Mouse (Mus musculus) heart, embryonic 14.5 days (tissue): ENCODE measurements around the gene Dpp8. TPM values are rescaled to one million over a fixed set of nuclear protein-coding genes. Genes with fewer than 3 reads are reported as not detected.

Experiments
- ATAC-seq: fragments of 200-750 bp; cut with Nextera tagmentation; 2 replicates; pipeline ENCODE4 v1.8.0; 2017; ENCODE audit warnings: low read depth, moderate TSS enrichment; ENCODE audit not compliant: insufficient number of reproducible peaks, insufficient read depth, low FRiP score
- H3K27ac ChIP-seq, 2 experiments: fragments of 200-500 bp in 1 of 2; fragments of 300-500 bp in 1 of 2; sonication (generic) in 1 of 2; replicated peaks in 1 of 2; 2 replicates each; pipeline ENCODE4 v1.5.1; 2012 to 2014; ENCODE audit warnings: low read depth in 2 of 2, low read length in 2 of 2, control low read depth in 1 of 2, mild to moderate bottlenecking in 1 of 2, mixed read lengths in 1 of 2; ENCODE audit not compliant: control insufficient read depth in 1 of 2, insufficient read depth in 1 of 2
- H3K27me3 ChIP-seq: fragments of 300-500 bp; sonication (generic); 2 replicates; pipeline ENCODE4 v1.6.1; 2014; ENCODE audit warnings: mild to moderate bottlenecking, low read length, control low read depth; ENCODE audit not compliant: control insufficient read depth, insufficient read depth
- H3K36me3 ChIP-seq: fragments of 300-500 bp; sonication (generic); 2 replicates; pipeline ENCODE4 v1.6.1; 2014; ENCODE audit warnings: mild to moderate bottlenecking, control low read depth, low read length, mixed read lengths; ENCODE audit not compliant: control insufficient read depth, insufficient read depth
- H3K4me1 ChIP-seq, 2 experiments: fragments of 200-500 bp in 1 of 2; fragments of 300-500 bp in 1 of 2; sonication (generic) in 1 of 2; 2 replicates each; pipeline ENCODE4 v1.6.1; 2012 to 2014; ENCODE audit warnings: low read length in 2 of 2, control low read depth in 1 of 2, mixed read lengths in 1 of 2; ENCODE audit not compliant: control insufficient read depth in 2 of 2, insufficient read depth in 2 of 2
- H3K4me2 ChIP-seq: fragments of 300-500 bp; sonication (generic); 2 replicates; pipeline ENCODE4 v1.6.1; 2014; ENCODE audit warnings: mild to moderate bottlenecking, low read length
- H3K4me3 ChIP-seq, 2 experiments: fragments of 200-500 bp in 1 of 2; fragments of 300-500 bp in 1 of 2; sonication (generic) in 1 of 2; 2 replicates each; pipeline ENCODE4 v1.5.1; 2012 to 2014; ENCODE audit warnings: low read length in 2 of 2, mild to moderate bottlenecking in 2 of 2, control low read depth in 1 of 2, low read depth in 1 of 2, moderate library complexity in 1 of 2; ENCODE audit not compliant: control insufficient read depth in 1 of 2, insufficient read depth in 1 of 2
- H3K9ac ChIP-seq: fragments of 300-500 bp; sonication (generic); 2 replicates; pipeline ENCODE4 v1.6.1; 2014; ENCODE audit warnings: mild to moderate bottlenecking, low read length
- H3K9me3 ChIP-seq: fragments of 300-500 bp; sonication (generic); 2 replicates; pipeline ENCODE4 v1.6.1; 2016; ENCODE audit warnings: low read length, control low read depth; ENCODE audit not compliant: control insufficient read depth
- WGBS: fragments of 180-500 bp; shearing (Covaris S2); extraction: QIAGEN DNeasy Blood & Tissue Kit; methylation state at CpG from one replicate; pipeline ENCODE4 v1.1.7; 2014; 5-methylcytosine and 5-hydroxymethylcytosine counted together
- polyA plus RNA-seq: library from polyadenylated mRNA; unstranded; fragments of >200 nt; fragmentation: Nextera tagmentation; extraction: Ambion mirVana; gene quantifications from 2 replicates; pipeline ENCODE4 v1.2.1, GENCODE M21; 2014

Dpp8 gene
- polyA plus RNA-seq, 1 experiment from 2014 or later = 27.9 TPM

DNA sequence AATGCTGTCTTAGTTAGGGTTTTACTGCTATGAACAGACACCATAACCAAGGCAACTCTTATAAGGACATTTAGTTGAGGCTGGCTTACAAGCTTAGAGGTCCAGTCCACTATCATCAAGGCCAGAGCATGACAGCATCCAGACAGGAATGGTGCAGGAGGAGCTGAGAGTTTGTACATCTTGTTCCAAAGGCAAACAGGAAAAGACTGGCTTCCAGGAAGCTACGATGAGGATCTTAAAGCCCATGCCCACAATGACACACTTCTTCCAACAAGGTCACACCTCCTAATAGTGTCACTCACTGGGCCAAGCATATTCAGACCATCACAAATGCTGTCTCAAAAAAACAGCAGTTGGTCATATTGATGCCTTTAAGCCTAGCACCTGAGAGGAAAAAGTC, 14.8 kb downstream of the Dpp8 start:
- Histone ChIP-seq H3K4me1 (no peaks in the 10 kb centered on the region), H3K4me3 (no peak overlapping the region), H3K27ac (no peak overlapping the region), H3K27me3 (no peaks in the 10 kb centered on the region), H3K36me3 (peaks cover 95% of the 10 kb centered on the region), H3K4me2 (no peak overlapping the region), H3K9me3 (no peaks in the 10 kb centered on the region), H3K9ac (no peak overlapping the region)
- ATAC-seq = no peak
- 81% methylated on average over 1 of the region's 1 CpGs for WGBS

DNA sequence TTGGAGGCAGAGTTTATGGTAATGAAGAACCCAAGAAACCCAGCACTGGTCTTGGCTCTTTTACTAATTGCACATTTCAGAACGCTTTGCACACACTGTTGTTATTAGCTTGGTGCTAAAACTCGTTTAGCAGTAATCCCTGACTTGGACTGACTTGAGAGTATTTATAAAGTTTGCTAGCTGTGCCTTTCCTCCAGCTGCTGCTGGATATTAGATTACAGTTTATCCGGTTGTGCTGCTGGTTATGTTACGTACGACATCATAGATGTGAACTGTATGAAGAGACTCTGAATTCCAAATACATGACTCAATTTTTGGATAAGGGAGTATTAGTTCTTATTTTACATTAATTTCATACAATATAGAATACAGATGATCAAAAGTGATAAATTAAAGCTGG, 17.2 kb downstream of the Dpp8 start:
- no peak overlapping the region for H3K4me2 ChIP-seq
- WGBS = 90% methylated on average over 5 of the region's 5 CpGs
- H3K27ac ChIP-seq = no peak overlapping the region
- H3K4me3 ChIP-seq = no peak overlapping the region
- no peaks in the 10 kb centered on the region for H3K27me3 ChIP-seq
- no peaks in the 10 kb centered on the region for H3K9me3 ChIP-seq
- no peak for ATAC-seq
- H3K36me3 ChIP-seq = peaks cover 95% of the 10 kb centered on the region
- no peak overlapping the region for H3K9ac ChIP-seq
- H3K4me1 ChIP-seq = no peaks in the 10 kb centered on the region

DNA sequence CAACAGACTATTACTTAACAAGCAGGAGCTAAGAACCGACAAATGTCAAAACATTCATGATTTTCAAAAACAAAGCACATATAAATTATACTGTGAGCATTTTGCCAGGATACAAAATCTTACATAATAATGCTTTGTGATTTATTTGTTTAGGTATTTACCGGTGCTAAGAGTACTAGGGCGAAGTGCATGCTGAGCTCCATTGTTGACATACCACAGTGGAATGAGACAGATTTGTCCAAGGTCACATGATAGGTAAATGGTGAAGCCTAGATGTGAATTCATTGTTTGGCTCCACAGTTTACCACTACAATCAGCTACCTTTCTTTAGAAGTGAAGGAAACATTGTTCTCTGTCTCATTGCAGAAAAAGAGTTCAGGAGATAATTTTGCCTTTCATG, 18.8 kb downstream of the Dpp8 start:
- no peaks in the 10 kb centered on the region for H3K27me3 ChIP-seq
- no peaks in the 10 kb centered on the region for H3K4me1 ChIP-seq
- no peaks in the 10 kb centered on the region for H3K9me3 ChIP-seq
- no peak overlapping the region for H3K9ac ChIP-seq
- H3K4me3 ChIP-seq = no peak overlapping the region
- H3K27ac ChIP-seq = no peak overlapping the region
- 93% methylated on average over 3 of the region's 3 CpGs for WGBS
- no peak overlapping the region for H3K4me2 ChIP-seq
- H3K36me3 ChIP-seq = peaks cover 95% of the 10 kb centered on the region
- ATAC-seq = no peak

- Histone ChIP-seq H3K4me1 (no peaks in the 10 kb centered on the region), H3K4me3 (no peak overlapping the region), H3K4me2 (no peak overlapping the region), H3K27me3 (no peaks in the 10 kb centered on the region), H3K9ac (no peak overlapping the region), H3K27ac (no peak overlapping the region), H3K36me3 (peaks cover 94% of the 10 kb centered on the region), H3K9me3 (no peaks in the 10 kb centered on the region)
- no peak for ATAC-seq
- WGBS = 88% methylated on average over 7 of the region's 7 CpGs
These were observed 32.0 kb downstream of the Dpp8 start for GRCm38 (mm10) chr9:65064251-65064650.

- peaks cover 94% of the 10 kb centered on the region for H3K36me3 ChIP-seq
- H3K4me3 ChIP-seq = no peak overlapping the region
- no peak overlapping the region for H3K27ac ChIP-seq
- H3K4me2 ChIP-seq = no peak overlapping the region
- H3K27me3 ChIP-seq = no peaks in the 10 kb centered on the region
- WGBS = 82% methylated on average over 3 of the region's 3 CpGs
- no peaks in the 10 kb centered on the region for H3K4me1 ChIP-seq
- H3K9me3 ChIP-seq = no peaks in the 10 kb centered on the region
- no peak overlapping the region for H3K9ac ChIP-seq
- no peak for ATAC-seq
These were observed 38.4 kb downstream of the Dpp8 start for GRCm38 (mm10) chr9:65070587-65070986.

- H3K9ac ChIP-seq = no peak overlapping the region
- H3K36me3 ChIP-seq = peaks cover 95% of the 10 kb centered on the region
- H3K4me2 ChIP-seq = no peak overlapping the region
- no peak for ATAC-seq
- WGBS = 74% methylated on average over 9 of the region's 9 CpGs
- H3K27me3 ChIP-seq = no peaks in the 10 kb centered on the region
- no peaks in the 10 kb centered on the region for H3K4me1 ChIP-seq
- no peaks in the 10 kb centered on the region for H3K9me3 ChIP-seq
- H3K4me3 ChIP-seq = no peak overlapping the region
- no peak overlapping the region for H3K27ac ChIP-seq
These were observed 41.3 kb downstream of the Dpp8 start for GRCm38 (mm10) chr9:65073555-65073954.

- ATAC-seq = no peak
- Histone ChIP-seq H3K4me2 (no peak overlapping the region), H3K4me3 (no peak overlapping the region), H3K9me3 (no peaks in the 10 kb centered on the region), H3K36me3 (peaks cover 95% of the 10 kb centered on the region), H3K27ac (no peak overlapping the region), H3K9ac (no peak overlapping the region), H3K27me3 (no peaks in the 10 kb centered on the region), H3K4me1 (no peaks in the 10 kb centered on the region)
- WGBS = 81% methylated on average over 15 of the region's 15 CpGs
These were observed 42.0 kb downstream of the Dpp8 start for GRCm38 (mm10) chr9:65074251-65074650.

- no peaks in the 10 kb centered on the region for H3K27me3 ChIP-seq
- H3K27ac ChIP-seq = no peak overlapping the region
- whole genome bisulfite sequencing = 85% methylated on average over 6 of the region's 6 CpGs
- peaks cover 97% of the 10 kb centered on the region for H3K36me3 ChIP-seq
- H3K9me3 ChIP-seq = no peaks in the 10 kb centered on the region
- ATAC-seq = no peak
- H3K4me1 ChIP-seq = no peaks in the 10 kb centered on the region
- no peak overlapping the region for H3K9ac ChIP-seq
- no peak overlapping the region for H3K4me3 ChIP-seq
- no peak overlapping the region for H3K4me2 ChIP-seq
These were observed 42.8 kb downstream of the Dpp8 start for GRCm38 (mm10) chr9:65074855-65075493.
